Comparison of ENCODE assay signal across 20 mouse cellular contexts in genomic region chr4:135097910-135098891, GRCm38 (mm10). TPM values are rescaled to one million over a fixed set of nuclear protein-coding genes. Genes with fewer than 3 reads are reported as not detected.
DNase-seq lines count a peak whose midpoint lies in the region; ATAC-seq and TF ChIP-seq lines count a peak whose summit lies in the region.
"Had no signal": no experiment of that assay in that cellular context is flagged by ENCODE, and none has a peak within 500 bp of the region (broad histone marks: within the 10 kb centered on the region; RNA-seq: fewer than 3 reads in every experiment).

No protein-coding gene starts in this region.

- no peak overlapping the region for H3K9ac ChIP-seq in hindbrain, embryonic 11.5 days (ENCODE audit: low read depth, low read length)
- H3K9ac ChIP-seq: embryonic facial prominence, embryonic 12.5 days; hindbrain, embryonic 13.5 days; liver, embryonic 14.5 days had no signal

- no peak for TF ChIP-seq POLR2A in lung, adult 2 months (IDR thresholded peaks at IDR 0.05; ENCODE audit: borderline replicate concordance, extremely low read depth, low read depth, low read length)
- TF ChIP-seq POLR2A in kidney, adult 2 months (IDR thresholded peaks at IDR 0.05; ENCODE audit: low read depth, low read length), result no peak

- H3K27ac ChIP-seq in kidney, adult 2 months (ENCODE audit: insufficient read depth, low read depth, low read length), result no peak overlapping the region
- no peak overlapping the region for H3K27ac ChIP-seq in hindbrain, embryonic 11.5 days (ENCODE audit: low read depth, low read length)
- H3K27ac ChIP-seq: embryonic facial prominence, embryonic 12.5 days; hindbrain, embryonic 13.5 days; left cerebral cortex, adult 2 months; liver, embryonic 14.5 days; stomach, postnatal 0 days had no signal

- ATAC-seq in common myeloid progenitor, adult 5-6 weeks (replicated peaks; ENCODE audit: low read depth, poor library complexity, severe bottlenecking), result peak; percentile 63
- ATAC-seq in monocyte, adult 5-6 weeks (replicated peaks; ENCODE audit: insufficient number of reproducible peaks, low FRiP score, low TSS enrichment, poor library complexity, severe bottlenecking), result peak; percentile 60; the same call in 1 of the 2 replicates
- ATAC-seq in hindbrain, embryonic 11.5 days (ENCODE audit: low FRiP score), result no peak
- ATAC-seq: lung, postnatal 0 days had no signal

- no peaks in the 10 kb centered on the region; the same call in 1 of the 2 replicates for H3K27me3 ChIP-seq in kidney, adult 2 months (replicated peaks; ENCODE audit: control insufficient read depth, insufficient read depth, low read length)
- no peaks in the 10 kb centered on the region for H3K27me3 ChIP-seq in hindbrain, embryonic 11.5 days (ENCODE audit: control insufficient read depth, insufficient read depth, low read length)
- H3K27me3 ChIP-seq: embryonic facial prominence, embryonic 12.5 days had no signal

- WGBS in lung, adult 2 months, result 85% methylated on average over 17 of the region's 17 CpGs
- WGBS in kidney, adult 2 months, result 89% methylated on average over 17 of the region's 17 CpGs
- 81% methylated on average over 17 of the region's 17 CpGs for WGBS in hindbrain, embryonic 11.5 days

- H3K36me3 ChIP-seq in kidney, adult 2 months (ENCODE audit: control insufficient read depth, insufficient read depth, low read length), result no peaks in the 10 kb centered on the region
- no peaks in the 10 kb centered on the region for H3K36me3 ChIP-seq in hindbrain, embryonic 11.5 days (ENCODE audit: control insufficient read depth, insufficient read depth, low read length)
- H3K36me3 ChIP-seq: embryonic facial prominence, embryonic 12.5 days; G1E; hindbrain, embryonic 13.5 days had no signal

- H3K4me2 ChIP-seq in hindbrain, embryonic 11.5 days (replicated peaks; ENCODE audit: low read depth, low read length), result no peak overlapping the region
- H3K4me2 ChIP-seq: embryonic facial prominence, embryonic 12.5 days; hindbrain, embryonic 13.5 days had no signal

- H3K9me3 ChIP-seq in hindbrain, embryonic 11.5 days (ENCODE audit: control insufficient read depth, low read length), result no peaks in the 10 kb centered on the region
- H3K9me3 ChIP-seq: embryonic facial prominence, embryonic 12.5 days; G1E; hindbrain, embryonic 13.5 days had no signal

- DNase-seq in lung, postnatal 25 days (ENCODE audit: low spot score), result peak; percentile 7
- DNase-seq in lung, adult 2 months, result no peak
- peak; percentile 55 to 70 for DNase-seq in thymus, postnatal 36 days
- DNase-seq in kidney, adult 2 months, result no peak
- DNase-seq in hindbrain, embryonic 11.5 days (ENCODE audit: low spot score), result no peak
- no peak for DNase-seq in yolk sac, embryonic 10.5 days (ENCODE audit: low spot score)
- DNase-seq: B cell, adult 2 months; cerebellum, postnatal 36 days; heart, adult 18-20 months; kidney, adult 11 months; kidney, postnatal 10 days had no signal

- no peak for TF ChIP-seq CTCF in lung, adult 2 months (IDR thresholded peaks at IDR 0.05; ENCODE audit: insufficient read depth, low read length)
- no peak for TF ChIP-seq CTCF in kidney, adult 2 months (conservative IDR thresholded peaks at IDR 0.05; ENCODE audit: insufficient read depth, insufficient read length, low read depth, low read length)

- no peaks in the 10 kb centered on the region for H3K4me1 ChIP-seq in lung, adult 2 months (ENCODE audit: control insufficient read depth, insufficient read depth, low read length)
- H3K4me1 ChIP-seq in kidney, adult 2 months (ENCODE audit: control insufficient read depth, insufficient read depth, low read length), result no peaks in the 10 kb centered on the region
- no peaks in the 10 kb centered on the region for H3K4me1 ChIP-seq in hindbrain, embryonic 11.5 days (replicated peaks; ENCODE audit: control insufficient read depth, insufficient read depth, low read length)
- H3K4me1 ChIP-seq: hindbrain, embryonic 13.5 days had no signal

- no peak overlapping the region for H3K4me3 ChIP-seq in lung, adult 2 months (replicated peaks; ENCODE audit: extremely low read depth, low read depth, low read length)
- H3K4me3 ChIP-seq in kidney, adult 2 months (ENCODE audit: insufficient read depth, low read depth, low read length), result no peak overlapping the region
- H3K4me3 ChIP-seq in hindbrain, embryonic 11.5 days (ENCODE audit: low read depth, low read length), result no peak overlapping the region
- H3K4me3 ChIP-seq: embryonic facial prominence, embryonic 12.5 days; hindbrain, embryonic 13.5 days; left cerebral cortex, adult 2 months had no signal

RNA-seq across cellular contexts. Expression of gene Runx3, which starts 22.3 kb away (rescaled TPM):
- 2.8 and 3.5 TPM in 2 replicates for polyA plus RNA-seq in lung, adult 2 months (2012; rRNA removed)
- total RNA-seq in common myeloid progenitor, adult 5-6 weeks (2017), result 8.9 and 20.1 TPM in 2 replicates
- total RNA-seq in monocyte, adult 5-6 weeks (2017), result 9.8 to 41.3 TPM (median 12.1 TPM) in 3 replicates
- 0.65 and 1.4 TPM in 2 replicates for polyA plus RNA-seq in kidney, adult 2 months (2012; rRNA removed)
- 0.21 and 0.28 TPM in 2 replicates for polyA plus RNA-seq in hindbrain, embryonic 11.5 days (2014; fragmentation: Nextera tagmentation; extraction: Ambion mirVana)

Comparison
In these comparisons a context has a peak if more than half of its experiments do, and no peak if none do; other contexts are left out.
1. DNase-seq: peak in lung, postnatal 25 days (single experiment) and thymus, postnatal 36 days (2 of 2); none in lung, adult 2 months (single experiment), kidney, adult 2 months (single experiment), hindbrain, embryonic 11.5 days (single experiment) and yolk sac, embryonic 10.5 days (single experiment).